Mouse (Mus musculus): ENCODE results near the gene Pex6.

Pex6 gene

DNA sequence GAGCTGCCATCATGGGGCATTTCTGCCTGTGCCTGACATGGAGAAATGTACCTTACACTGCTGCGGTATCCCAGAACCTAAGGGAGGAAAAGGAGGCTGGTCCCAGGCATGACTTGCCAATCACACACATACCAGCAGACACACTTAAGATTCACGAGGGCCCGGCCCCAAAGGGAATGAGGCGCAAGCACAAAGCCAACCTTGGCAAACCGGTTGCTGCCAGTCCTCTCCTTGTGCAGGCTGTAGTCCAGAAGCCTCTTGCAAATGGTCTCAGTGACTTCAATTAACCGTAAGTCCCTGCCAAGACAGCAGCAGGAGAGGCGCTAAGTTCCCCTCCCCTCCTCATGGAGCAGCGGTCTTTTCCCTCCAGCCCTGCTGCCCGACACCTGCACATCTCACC, 31.7 kb downstream of the Pex6 start:
- no peak for TF ChIP-seq GATA4 (IDR thresholded peaks at IDR 0.05; ENCODE audit: insufficient replicate concordance, low read length)

DNA sequence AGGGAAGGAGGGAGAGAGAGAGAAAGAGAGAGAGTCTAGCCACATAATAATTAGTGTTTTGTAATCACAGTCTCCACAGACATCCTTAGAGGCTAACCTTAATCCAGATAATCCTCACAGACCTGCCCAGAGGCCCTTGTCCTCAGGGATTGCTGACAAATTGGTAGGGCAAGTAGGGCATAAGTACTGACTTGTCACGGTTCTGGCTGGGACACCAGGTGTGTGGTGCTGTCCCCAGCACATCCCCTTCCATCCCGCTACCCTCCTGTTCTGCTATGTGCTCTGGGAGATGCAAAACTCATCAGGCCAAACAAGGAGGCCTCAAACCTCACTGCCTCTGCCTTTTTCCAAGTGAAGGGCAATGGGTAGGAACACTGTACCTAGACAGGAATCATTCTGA, 34.2 kb downstream of the Pex6 start:
- no peak for TF ChIP-seq GATA4 (IDR thresholded peaks at IDR 0.05; ENCODE audit: insufficient replicate concordance, low read length)

DNA sequence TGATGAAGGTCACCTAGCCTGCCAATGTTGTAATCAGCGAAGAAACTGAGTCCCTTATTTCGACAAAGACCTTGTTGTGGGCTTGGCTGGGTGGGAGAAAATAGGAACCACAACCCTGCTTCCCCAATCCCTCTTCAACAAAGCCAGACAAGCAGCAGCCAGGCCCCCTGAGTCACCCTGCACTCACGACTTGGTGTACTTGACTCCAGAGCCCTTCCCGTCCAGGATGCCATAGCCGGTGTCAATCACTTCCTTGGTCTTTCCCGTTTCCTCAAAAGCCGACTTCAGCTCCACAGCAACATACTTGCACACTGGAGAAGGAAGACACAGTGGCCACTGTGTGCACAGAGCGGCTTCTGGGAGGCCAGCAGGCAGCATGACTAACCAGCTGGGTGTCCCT, 36.0 kb downstream of the Pex6 start:
- TF ChIP-seq GATA4 (IDR thresholded peaks at IDR 0.05; ENCODE audit: insufficient replicate concordance, low read length): no peak

DNA sequence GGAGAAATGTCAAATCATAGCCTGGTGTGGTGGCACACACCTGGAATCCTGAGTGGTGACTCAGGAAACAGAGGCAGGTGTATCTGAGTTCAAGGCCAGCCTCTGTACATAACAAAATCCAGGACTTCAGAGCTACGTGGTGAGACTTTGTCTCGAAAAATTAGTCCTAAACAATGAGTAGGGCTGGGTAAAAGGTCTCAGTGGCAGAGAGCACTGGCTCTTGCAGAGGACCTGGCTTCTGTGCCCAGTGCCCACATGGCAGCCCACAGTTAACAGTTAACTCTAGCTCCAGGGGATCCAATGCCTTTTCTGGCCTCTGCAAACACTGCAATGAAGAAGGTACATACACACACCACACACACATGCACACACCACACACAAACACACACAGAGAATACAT, 36.5 kb downstream of the Pex6 start:
- TF ChIP-seq GATA4 (IDR thresholded peaks at IDR 0.05; ENCODE audit: insufficient replicate concordance, low read length): no peak

DNA sequence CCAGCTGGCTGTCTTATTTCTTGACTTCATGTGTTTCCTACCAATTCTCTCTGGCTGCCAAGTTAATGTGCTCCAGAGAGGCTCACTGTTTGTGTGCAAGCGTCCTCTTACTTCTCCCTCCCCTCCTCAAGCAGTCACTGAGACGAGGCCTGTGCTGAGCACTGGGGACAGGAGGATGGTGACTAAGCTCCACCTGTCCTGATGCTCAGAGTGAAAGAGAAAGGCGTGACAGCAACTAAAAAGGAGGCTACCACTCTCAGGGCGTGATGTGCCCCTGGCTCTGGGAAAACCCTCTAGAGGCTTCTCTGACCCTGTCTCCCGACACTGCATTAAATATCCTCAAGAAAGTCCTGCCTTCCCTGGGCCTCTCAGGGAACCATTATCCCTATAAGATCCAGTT, 38.0 kb downstream of the Pex6 start:
- no peak for TF ChIP-seq GATA4 (IDR thresholded peaks at IDR 0.05; ENCODE audit: insufficient replicate concordance, low read length)

DNA sequence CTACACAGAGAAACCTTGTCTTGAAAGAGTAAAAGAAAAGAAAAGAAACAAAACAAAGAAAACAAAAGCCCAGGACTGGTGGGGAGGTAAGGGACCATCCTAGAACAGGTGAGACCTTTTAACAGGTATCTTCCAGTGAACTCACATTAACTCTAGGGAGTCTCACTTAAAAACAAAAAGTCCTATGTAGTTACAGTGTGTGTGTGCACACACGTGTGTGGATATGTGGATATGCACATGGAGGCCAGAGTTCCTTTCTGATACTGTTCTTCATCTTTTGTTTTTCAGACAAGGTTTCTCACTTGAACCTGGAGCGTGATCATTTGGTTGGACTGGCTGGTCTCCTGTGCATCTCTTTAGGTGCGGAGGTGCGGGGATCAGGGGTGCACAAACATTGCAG, 39.3 kb downstream of the Pex6 start:
- no peak for TF ChIP-seq GATA4 (IDR thresholded peaks at IDR 0.05; ENCODE audit: insufficient replicate concordance, low read length)

DNA sequence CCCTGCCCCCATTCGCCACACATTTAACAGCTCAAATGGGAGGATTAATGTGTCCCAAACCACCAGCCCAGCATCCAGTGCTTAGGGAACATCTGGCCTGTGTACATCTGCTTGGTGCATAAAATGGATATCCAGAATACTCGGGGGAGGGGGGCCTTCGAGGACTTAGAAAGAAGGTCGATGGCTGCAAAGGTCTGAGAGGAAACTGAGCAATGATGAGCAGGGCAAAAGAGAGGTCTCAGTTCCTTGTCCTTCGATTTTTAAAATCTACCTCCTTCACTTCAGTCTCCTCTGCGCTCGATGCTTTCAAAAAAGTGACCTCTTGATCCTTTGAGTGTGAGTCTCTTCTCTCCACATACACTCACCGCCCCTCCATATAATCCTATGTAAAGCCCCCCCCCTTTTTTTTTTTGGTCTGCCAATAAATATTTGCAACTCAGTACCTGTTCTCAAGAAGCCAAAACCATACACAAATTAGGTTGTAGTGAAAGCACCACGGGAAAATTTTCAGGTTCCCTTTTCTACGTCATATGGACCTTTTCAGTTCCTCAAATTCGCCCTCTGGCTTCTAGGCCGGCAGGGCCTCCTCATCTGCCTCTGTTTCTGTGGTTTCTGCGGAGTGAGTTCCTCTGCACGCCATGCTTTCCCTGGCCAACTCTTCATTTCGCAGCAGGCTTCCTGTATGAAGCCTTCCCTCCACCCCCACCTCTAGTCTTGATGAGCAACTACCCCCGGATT, 40.0 kb downstream of the Pex6 start:
- no peak for TF ChIP-seq GATA4 (IDR thresholded peaks at IDR 0.05; ENCODE audit: insufficient replicate concordance, low read length)

DNA sequence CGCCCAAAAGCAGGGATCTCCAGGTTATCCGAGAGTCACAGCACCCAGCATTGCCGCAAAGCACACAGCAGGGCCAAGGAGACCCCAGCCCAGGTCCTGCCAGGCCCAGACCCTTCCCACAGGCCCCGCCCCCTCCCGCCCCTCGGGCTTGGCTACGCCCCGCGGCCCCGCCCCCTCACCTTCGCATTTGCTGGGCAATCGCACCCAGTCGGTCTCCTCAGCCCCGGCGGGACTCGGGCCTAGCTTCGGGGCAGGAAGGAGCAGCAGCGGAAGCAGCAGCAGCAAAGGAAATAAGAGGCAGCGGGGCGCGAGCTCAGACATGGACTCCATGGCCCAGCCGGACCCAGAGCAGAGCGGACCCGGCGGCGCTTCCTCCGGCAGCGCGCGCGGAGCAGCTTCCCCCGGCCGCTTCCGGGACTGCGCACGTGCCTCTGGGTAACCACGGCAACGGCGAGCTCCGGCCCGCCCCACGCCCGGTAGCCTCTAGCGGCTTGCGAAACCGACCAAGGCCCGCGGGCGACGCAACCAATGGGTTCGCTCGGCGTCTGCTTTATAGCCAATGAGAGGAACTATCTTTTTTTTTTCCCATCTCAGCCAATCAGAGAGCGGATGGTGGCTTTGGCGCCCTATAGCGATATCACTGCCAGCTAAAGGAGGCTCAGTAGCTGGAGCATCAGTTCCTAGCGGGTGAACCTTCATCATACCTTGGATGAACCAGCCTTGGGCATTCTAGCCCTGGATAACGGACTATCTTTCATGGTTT, 40.7 kb downstream of the Pex6 start, which contains the start of gene Cnpy3:
Gene Cnpy3 (minus strand): TSS at position 421 of the 763 bp plus-strand sequence.
- TF ChIP-seq GATA4 (IDR thresholded peaks at IDR 0.05; ENCODE audit: insufficient replicate concordance, low read length): peak; percentile 13; the same call in 1 of the 2 replicates

DNA sequence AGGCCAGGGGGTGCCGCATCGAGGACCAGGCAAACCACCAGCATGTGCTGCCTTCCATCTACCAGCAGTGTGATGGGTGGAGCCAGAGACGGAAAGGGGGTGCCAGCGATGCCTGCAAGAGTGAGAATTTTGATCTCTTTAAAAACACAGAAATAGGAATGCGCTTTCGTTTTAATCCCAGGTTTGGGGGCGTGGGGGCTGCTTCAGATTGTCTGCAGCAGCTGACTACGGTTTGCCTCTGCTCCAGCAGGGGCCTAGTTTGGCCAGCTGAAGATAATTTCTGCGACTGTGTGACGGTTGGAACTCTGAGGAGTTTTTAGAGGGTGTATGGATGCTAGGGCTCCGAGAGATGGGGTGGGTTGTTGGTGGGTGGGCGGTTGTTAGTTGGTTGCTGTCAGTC, 47.5 kb downstream of the Pex6 start:
- no peak for TF ChIP-seq GATA4 (IDR thresholded peaks at IDR 0.05; ENCODE audit: insufficient replicate concordance, low read length)

DNA sequence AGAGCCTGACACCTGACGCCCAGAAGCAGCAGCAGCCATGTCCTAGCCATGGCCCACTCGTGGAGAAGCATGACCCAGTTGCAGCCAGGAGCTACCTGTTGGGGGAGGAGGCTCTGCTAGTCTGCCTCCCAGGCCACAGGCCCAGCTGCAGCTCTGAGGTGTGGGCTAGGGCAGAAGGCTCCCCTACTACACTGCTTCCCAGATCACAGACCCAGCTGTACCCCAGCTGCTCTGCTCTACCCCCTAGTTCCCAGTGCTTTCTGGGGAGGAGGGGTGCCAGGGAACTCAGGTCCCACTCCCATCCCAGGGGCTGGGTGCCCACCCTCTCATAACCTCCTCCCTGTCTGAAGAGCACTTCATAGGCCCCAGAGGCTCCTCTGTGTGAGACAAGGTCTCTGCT, 52.3 kb downstream of the Pex6 start, which contains the start of gene Ptcra:
Gene Ptcra (minus strand): TSS at position 169 of the 400 bp plus-strand sequence.
- no peak for TF ChIP-seq GATA4 (IDR thresholded peaks at IDR 0.05; ENCODE audit: insufficient replicate concordance, low read length)

DNA sequence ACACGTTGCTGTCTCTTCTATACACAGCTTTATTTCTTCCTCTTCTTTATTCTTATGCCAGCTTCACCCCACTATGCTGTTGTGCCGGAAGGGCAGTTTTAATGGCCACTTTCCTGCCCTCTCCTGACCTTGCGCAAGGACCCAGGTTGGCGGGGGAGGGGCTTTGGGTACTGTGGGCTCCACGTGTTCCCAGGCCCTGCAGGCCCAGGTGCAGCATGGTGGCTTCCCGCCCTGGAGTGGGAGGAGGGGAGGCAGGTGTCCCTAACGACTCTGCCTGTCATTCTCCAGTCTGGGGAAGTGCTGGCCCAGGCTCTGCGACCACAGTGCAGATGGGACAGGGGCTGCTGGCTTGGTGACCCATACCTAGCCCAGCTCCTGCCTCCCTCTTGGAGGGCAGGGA, 56.6 kb downstream of the Pex6 start:
- TF ChIP-seq GATA4 (IDR thresholded peaks at IDR 0.05; ENCODE audit: insufficient replicate concordance, low read length): no peak

DNA sequence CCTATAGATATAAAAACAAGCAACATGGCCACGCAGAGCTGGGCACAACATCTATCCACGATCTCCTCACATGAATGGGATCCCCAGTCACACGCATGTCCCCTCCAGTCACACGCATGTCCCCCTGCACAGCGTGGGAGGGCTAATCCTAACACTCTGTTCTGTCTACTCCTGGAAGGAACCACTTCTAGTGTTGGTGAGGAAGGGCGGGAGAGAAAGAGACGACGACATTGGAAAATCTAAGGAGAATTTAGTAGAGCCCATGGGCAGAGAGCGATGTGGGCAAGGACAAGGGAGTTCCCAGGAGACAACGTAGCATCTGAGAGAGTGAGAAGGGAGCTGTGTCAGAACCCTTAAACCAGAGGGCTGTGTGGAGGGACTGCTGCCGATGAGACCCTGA, 59.3 kb downstream of the Pex6 start:
- TF ChIP-seq GATA4 (IDR thresholded peaks at IDR 0.05; ENCODE audit: insufficient replicate concordance, low read length): no peak

DNA sequence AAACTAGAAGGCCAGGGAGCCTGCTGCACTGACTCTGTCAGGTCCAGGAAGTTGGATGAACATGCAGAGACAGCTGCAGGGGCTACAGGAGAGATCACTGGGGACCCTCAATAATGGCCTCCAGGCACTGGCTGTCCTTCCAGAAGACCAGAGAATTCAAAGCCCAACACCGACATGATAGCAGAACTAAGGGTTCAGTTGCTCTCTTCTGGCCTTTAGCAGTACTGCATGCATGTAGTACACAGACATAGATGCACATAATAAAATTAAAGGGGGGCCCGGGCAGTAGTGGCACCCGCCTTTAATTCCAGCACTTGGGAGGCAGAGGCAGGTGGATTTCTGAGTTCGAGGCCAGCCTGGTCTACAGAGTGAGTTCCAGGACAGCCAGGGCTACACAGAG, 59.8 kb downstream of the Pex6 start:
- TF ChIP-seq GATA4 (IDR thresholded peaks at IDR 0.05; ENCODE audit: insufficient replicate concordance, low read length): no peak

DNA sequence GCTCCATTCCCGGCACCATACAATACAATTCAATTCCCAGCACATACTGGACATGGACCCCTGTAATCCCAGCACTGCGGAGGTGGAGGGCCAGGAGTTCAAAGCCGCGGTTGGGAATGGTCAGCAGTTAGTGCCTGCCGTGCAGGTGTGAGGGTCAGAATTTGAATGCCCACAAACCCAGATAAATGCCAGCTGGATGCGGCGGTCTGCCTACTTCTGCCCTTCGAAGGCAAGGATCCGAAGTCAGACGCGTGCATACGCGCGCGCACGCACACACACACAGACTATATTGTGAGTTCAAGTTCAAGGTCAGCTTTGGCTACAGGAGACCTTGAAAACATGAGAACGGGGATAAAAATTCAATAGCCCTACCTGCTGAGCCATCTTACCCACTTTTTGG, 60.4 kb downstream of the Pex6 start:
- no peak for TF ChIP-seq GATA4 (IDR thresholded peaks at IDR 0.05; ENCODE audit: insufficient replicate concordance, low read length)

DNA sequence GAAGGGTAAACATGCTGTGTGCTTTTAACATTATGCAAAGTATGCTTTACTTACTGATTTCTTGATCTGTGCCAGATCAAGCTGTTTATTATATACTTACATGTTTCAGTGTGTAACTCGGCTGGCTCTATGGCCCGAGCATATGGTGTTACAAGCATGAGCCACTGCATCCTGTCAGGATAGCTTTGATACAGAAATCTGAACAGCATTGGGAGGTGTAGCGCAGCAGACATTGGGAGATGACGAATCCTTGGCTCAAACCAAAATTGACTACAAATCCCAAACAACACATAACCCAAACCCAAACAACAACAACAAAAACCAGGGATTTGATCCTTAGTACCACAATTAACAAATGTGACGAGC, 60.8 kb downstream of the Pex6 start:
- no peak for TF ChIP-seq GATA4 (IDR thresholded peaks at IDR 0.05; ENCODE audit: insufficient replicate concordance, low read length)

Data from liver, adult (tissue).